Mouse (Mus musculus): ENCODE data around the gene Syt14. TPM values are rescaled to one million over a fixed set of nuclear protein-coding genes. Genes with fewer than 3 reads are reported as not detected.
A peak's percentile ranks its signal among the peaks of the same experiment; 100 is the strongest.

The Syt14 gene
- polyA plus RNA-seq, 2 experiments, result 4.7 to 4.8 TPM

DNA sequence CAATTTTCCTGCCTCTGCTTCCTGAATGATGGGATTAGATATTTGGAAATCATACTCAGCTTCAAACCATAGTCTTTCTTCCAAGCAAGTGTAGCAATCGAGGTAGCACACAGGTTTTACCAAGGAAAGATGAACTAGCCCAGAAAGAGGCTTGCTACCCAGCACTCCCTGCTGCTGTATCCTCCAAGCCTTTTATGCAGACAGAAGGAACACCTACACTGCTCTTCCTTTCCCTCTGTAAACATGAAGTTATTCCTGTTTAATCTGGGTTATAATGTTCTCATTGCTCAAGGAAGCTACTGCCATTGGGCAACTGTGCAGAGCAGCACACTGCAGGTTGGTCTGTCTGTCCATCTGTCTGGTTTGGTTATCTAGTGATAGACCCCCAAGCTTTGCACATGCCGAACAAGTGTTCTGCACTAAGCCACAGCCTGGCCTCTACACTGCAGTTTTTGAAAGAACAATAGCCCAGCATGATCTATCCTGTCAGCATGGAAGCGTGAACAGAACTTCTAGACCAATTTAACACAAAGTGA, 7.3 kb upstream of the Syt14 start:
- Histone ChIP-seq H3K4me2 (ENCODE audit: low read depth) (no peak overlapping the region), H3K36me3 (replicated peaks; ENCODE audit: control insufficient read depth, insufficient read depth, low read depth) (no peaks in the 10 kb centered on the region), H3K27ac (no peak overlapping the region), H3K27me3 (ENCODE audit: control insufficient read depth, insufficient read depth, low read length) (peaks cover 5% of the 10 kb centered on the region; the same call in 1 of the 2 replicates), H3K4me1 (replicated peaks; ENCODE audit: control insufficient read depth in 2 of 2, insufficient read depth in 2 of 2, low read length in 1 of 2) (no peaks in the 10 kb centered on the region), H3K4me3 (ENCODE audit: insufficient read depth in 1 of 2, low read depth in 2 of 2, low read length in 2 of 2) (no peak overlapping the region), H3K9ac (replicated peaks) (no peak overlapping the region), H3K9me3 (ENCODE audit: control insufficient read depth, low read length) (no peaks in the 10 kb centered on the region)
- WGBS (ENCODE audit: insufficient replicate concordance), result 49% methylated on average over 3 of the region's 3 CpGs
- ATAC-seq (ENCODE audit: insufficient read depth), result no peak
- no peak for TF ChIP-seq CTCF (IDR thresholded peaks at IDR 0.05; ENCODE audit: low read depth)
- no peak for TF ChIP-seq EP300 (IDR thresholded peaks at IDR 0.05; ENCODE audit: low read depth)
- no peak for DNase-seq (ENCODE audit: low read depth in 3 of 3, low spot score in 3 of 3)

DNA sequence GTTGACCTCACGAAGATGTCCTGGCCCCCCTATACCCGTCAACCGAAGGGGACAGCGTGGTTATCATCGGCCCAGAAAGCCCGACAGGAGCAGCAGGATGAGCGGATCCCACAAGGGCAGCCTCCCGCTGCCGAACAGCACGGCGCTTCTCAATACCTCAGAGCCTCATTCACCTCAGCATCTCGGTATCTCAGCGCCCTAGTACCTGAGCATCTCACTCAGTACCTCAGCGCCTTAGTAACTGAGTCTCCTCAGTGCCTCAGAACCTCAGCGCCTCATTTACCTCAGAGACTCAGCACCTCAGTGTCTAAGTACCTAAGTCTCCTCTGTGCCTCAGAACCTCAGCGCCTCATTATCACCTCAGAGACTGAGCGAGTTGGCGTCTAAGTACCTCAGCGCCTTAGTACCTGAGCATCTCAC, 614 bp downstream of the Syt14 start:
- H3K9ac ChIP-seq (replicated peaks), result peak overlapping the region; percentile 94
- no peaks in the 10 kb centered on the region for H3K9me3 ChIP-seq (ENCODE audit: control insufficient read depth, low read length)
- 3% methylated on average over 19 of the region's 19 CpGs for WGBS (ENCODE audit: insufficient replicate concordance)
- TF ChIP-seq CTCF (IDR thresholded peaks at IDR 0.05; ENCODE audit: low read depth), result no peak
- TF ChIP-seq EP300 (IDR thresholded peaks at IDR 0.05; ENCODE audit: low read depth), result no peak
- ATAC-seq (ENCODE audit: insufficient read depth) (peak; percentile 47; the same call in 1 of the 2 replicates), DNase-seq (ENCODE audit: low read depth in 3 of 3, low spot score in 3 of 3) (peak; percentile 24 to 41 (median 26))
- no peaks in the 10 kb centered on the region; the same call in 1 of the 2 replicates for H3K36me3 ChIP-seq (replicated peaks; ENCODE audit: control insufficient read depth, insufficient read depth, low read depth)
- peak overlapping the region; percentile 75 for H3K4me2 ChIP-seq (ENCODE audit: low read depth)
- peak overlapping the region; percentile 64 for H3K27ac ChIP-seq
- peaks cover 2 to 9% of the 10 kb centered on the region in 2 experiments for H3K4me1 ChIP-seq (replicated peaks; ENCODE audit: control insufficient read depth in 2 of 2, insufficient read depth in 2 of 2, low read length in 1 of 2)
- H3K4me3 ChIP-seq (ENCODE audit: insufficient read depth in 1 of 2, low read depth in 2 of 2, low read length in 2 of 2), result peak overlapping the region; percentile 83 to 84
- no peaks in the 10 kb centered on the region; the same call in 1 of the 2 replicates for H3K27me3 ChIP-seq (ENCODE audit: control insufficient read depth, insufficient read depth, low read length)

DNA sequence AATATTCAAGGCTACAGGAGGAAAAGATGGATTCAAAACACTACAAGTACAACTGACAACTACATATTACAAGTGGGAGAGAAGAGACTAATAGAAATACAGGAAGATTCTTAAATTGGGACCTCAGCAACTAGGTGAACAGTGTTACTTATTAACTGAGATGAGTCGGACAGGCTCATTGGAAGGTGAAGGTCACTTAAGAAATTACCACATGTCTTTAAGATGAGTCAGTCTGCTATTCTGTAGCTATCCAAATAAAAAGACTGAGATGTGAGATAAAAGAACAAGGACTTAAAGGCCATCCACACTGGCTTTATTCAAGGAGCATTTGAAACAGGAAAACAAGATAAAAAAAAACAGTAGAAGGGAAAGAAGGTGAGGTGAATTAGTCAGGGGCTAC, 11.3 kb downstream of the Syt14 start:
- ATAC-seq (ENCODE audit: insufficient read depth), result no peak
- no peak overlapping the region for H3K4me3 ChIP-seq (ENCODE audit: insufficient read depth in 1 of 2, low read depth in 2 of 2, low read length in 2 of 2)

DNA sequence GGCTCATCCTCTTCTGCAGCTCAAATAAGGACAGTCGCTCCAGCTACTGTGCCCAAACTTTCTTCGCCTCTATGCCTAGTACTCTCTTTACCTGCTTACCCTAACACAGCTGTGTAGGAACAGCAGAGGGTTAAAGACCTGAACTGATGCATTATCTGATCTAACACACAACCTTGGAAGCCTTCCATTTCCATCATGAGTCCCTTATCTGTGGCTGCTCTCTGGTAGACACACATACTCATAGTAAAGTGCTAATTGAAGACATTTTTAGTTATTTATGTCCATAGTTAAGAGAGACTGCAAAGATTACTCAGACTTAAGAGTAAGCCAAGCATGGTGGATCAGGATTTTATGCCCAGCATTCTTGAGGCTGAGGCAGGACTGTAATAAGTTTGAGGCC, 23.2 kb downstream of the Syt14 start:
- no peaks in the 10 kb centered on the region; the same call in 1 of the 2 replicates for H3K36me3 ChIP-seq (replicated peaks; ENCODE audit: control insufficient read depth, insufficient read depth, low read depth)
- DNase-seq (ENCODE audit: low read depth in 3 of 3, low spot score in 3 of 3) (peak in 2 of 3 experiments; percentile 47 to 52), ATAC-seq (ENCODE audit: insufficient read depth) (peak; percentile 65)
- no peak overlapping the region for H3K4me3 ChIP-seq (ENCODE audit: insufficient read depth in 1 of 2, low read depth in 2 of 2, low read length in 2 of 2)
- H3K27ac ChIP-seq, result peak overlapping the region; percentile 95
- peaks cover 34 to 41% of the 10 kb centered on the region in 2 experiments for H3K4me1 ChIP-seq (replicated peaks; ENCODE audit: control insufficient read depth in 2 of 2, insufficient read depth in 2 of 2, low read length in 1 of 2)
- no peaks in the 10 kb centered on the region for H3K9me3 ChIP-seq (ENCODE audit: control insufficient read depth, low read length)
- 82% methylated on average over 2 of the region's 2 CpGs for WGBS (ENCODE audit: insufficient replicate concordance)
- H3K4me2 ChIP-seq (ENCODE audit: low read depth), result peak overlapping the region; percentile 54
- no peak for TF ChIP-seq CTCF (IDR thresholded peaks at IDR 0.05; ENCODE audit: low read depth)
- TF ChIP-seq EP300 (IDR thresholded peaks at IDR 0.05; ENCODE audit: low read depth), result peak; percentile 50; the same call in 1 of the 2 replicates
- H3K27me3 ChIP-seq (ENCODE audit: control insufficient read depth, insufficient read depth, low read length), result no peaks in the 10 kb centered on the region
- no peak overlapping the region; the same call in 1 of the 2 replicates for H3K9ac ChIP-seq (replicated peaks)

More for the DNA sequence above, 11.3 kb downstream of the Syt14 start:
- H3K27me3 ChIP-seq (ENCODE audit: control insufficient read depth, insufficient read depth, low read length), result no peaks in the 10 kb centered on the region
- H3K4me2 ChIP-seq (ENCODE audit: low read depth), result no peak overlapping the region
- H3K36me3 ChIP-seq (replicated peaks; ENCODE audit: control insufficient read depth, insufficient read depth, low read depth), result peaks cover 5% of the 10 kb centered on the region; the same call in 1 of the 2 replicates
- no peak for DNase-seq (ENCODE audit: low read depth in 3 of 3, low spot score in 3 of 3)
- TF ChIP-seq EP300 (IDR thresholded peaks at IDR 0.05; ENCODE audit: low read depth) (no peak), CTCF (IDR thresholded peaks at IDR 0.05; ENCODE audit: low read depth) (no peak)
- no peak overlapping the region for H3K9ac ChIP-seq (replicated peaks)
- no peaks in the 10 kb centered on the region for H3K9me3 ChIP-seq (ENCODE audit: control insufficient read depth, low read length)
- WGBS (ENCODE audit: insufficient replicate concordance), result 56% methylated on average over 1 of the region's 1 CpGs
- no peaks in the 10 kb centered on the region; a peak in 1 of 4 replicates for H3K4me1 ChIP-seq (replicated peaks; ENCODE audit: control insufficient read depth in 2 of 2, insufficient read depth in 2 of 2, low read length in 1 of 2)
- H3K27ac ChIP-seq, result no peak overlapping the region

DNA sequence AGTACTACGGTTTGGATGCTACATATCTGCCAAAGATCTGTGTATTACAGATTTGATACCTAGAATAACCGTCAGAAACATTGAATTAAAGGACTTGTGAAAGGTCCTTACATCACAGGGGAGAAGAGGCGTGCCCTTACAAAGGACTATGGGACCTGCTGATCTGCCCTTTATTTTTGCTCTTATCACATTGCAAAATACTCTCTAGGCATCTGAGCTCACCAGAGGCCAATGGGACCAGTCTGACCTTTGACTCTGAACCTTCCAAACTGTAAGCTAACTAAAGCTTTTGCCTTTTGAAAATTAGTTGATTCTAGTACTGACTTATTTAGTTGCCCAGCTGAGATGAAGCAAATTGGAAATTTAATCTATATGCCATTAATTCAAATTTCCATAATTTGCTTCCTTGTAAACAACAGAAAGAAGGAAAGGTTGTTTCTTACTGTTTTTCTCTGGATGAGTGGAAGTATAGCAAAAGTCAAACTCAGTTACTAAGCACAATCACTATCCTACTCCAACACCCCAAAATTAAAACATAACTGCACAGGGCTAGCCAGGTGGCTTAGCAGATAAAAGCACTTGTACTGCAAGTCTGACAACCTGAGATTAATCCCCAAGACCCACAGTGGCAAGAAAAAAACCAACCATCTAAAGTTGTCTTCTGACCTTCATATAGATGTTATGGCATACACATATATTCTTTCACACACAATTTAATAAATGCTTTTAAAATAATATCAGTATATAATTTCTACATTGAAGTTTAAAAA, 24.4 kb downstream of the Syt14 start:
- ATAC-seq (ENCODE audit: insufficient read depth) (peak; percentile 95), DNase-seq (ENCODE audit: low read depth in 3 of 3, low spot score in 3 of 3) (peak; percentile 88 to 91 (median 91))
- Histone ChIP-seq H3K27ac (peak overlapping the region; percentile 95), H3K27me3 (ENCODE audit: control insufficient read depth, insufficient read depth, low read length) (no peaks in the 10 kb centered on the region), H3K9ac (replicated peaks) (peak overlapping the region; percentile 57), H3K4me3 (ENCODE audit: insufficient read depth in 1 of 2, low read depth in 2 of 2, low read length in 2 of 2) (peak overlapping the region in 1 of 2 experiments; percentile 15; a peak in 2 of 4 replicates), H3K36me3 (replicated peaks; ENCODE audit: control insufficient read depth, insufficient read depth, low read depth) (no peaks in the 10 kb centered on the region; the same call in 1 of the 2 replicates), H3K4me1 (replicated peaks; ENCODE audit: control insufficient read depth in 2 of 2, insufficient read depth in 2 of 2, low read length in 1 of 2) (peaks cover 40 to 46% of the 10 kb centered on the region in 2 experiments), H3K9me3 (ENCODE audit: control insufficient read depth, low read length) (no peaks in the 10 kb centered on the region), H3K4me2 (ENCODE audit: low read depth) (peak overlapping the region; percentile 65)
- 40% methylated on average over 3 of the region's 3 CpGs for WGBS (ENCODE audit: insufficient replicate concordance)
- TF ChIP-seq CTCF (IDR thresholded peaks at IDR 0.05; ENCODE audit: low read depth) (no peak), EP300 (IDR thresholded peaks at IDR 0.05; ENCODE audit: low read depth) (peak; percentile 98)
